Mouse (Mus musculus) bone marrow macrophage, adult 2 months (primary cell): ENCODE measurements around the gene Jtb.

Experiments
- CTCF ChIP-seq: IDR thresholded peaks from 2 replicates; pipeline ENCODE4 v1.5.1; 2012; ENCODE audit warnings: low read depth, mild to moderate bottlenecking, low read length, moderate library complexity
- POLR2A ChIP-seq: IDR thresholded peaks from 2 replicates; pipeline ENCODE4 v1.6.1; 2012; ENCODE audit warnings: mild to moderate bottlenecking, low read depth, low read length, borderline replicate concordance

DNA sequence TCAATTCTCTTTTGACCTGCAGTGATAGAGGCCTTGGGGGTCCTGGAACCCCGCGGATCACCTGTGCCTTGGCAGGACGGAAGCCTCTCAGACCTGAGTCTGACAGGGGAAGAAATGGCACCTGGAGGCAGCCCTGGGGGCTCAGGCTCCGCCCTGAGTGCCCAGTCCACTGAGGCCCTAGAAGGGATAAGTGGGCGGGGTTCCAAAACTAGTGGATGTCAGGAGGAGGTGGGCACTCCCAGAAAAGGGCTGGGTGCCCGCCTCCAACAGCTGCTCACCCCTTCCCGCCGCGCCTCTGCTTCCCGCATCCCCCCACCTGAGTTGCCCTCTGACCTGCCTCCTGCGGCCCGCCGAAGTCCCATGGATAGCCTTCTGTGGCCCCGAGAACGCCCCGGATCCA, 45.5 kb downstream of the Jtb start:
- TF ChIP-seq CTCF (no peak), POLR2A (no peak)
